Mouse (Mus musculus): ENCODE measurements around the gene AI854703.

AI854703 gene

DNA sequence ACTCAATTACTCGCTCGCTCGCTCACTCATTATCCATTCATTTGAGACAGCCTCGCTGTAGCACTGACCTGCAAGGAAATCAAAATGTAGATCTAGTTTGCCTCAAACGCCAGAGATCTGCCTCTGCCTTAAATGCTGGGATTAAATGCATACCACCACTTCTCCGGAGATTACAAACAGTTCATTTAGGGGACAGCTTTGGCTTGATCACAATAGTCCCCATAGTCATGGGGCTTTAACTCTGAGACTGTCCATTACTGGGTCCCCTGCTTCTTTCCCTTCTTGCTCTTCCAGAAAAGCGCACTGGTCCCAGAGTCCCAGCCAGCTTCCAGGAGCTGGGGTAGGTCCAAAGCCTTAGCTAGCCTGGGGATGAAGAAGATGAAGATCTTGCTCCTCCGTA is at the start of gene AI854703:
Gene AI854703, plus strand, starts transcription at position 301 of the 400 bp plus-strand sequence.
- DNase-seq (ENCODE audit: low spot score): no peak

DNA sequence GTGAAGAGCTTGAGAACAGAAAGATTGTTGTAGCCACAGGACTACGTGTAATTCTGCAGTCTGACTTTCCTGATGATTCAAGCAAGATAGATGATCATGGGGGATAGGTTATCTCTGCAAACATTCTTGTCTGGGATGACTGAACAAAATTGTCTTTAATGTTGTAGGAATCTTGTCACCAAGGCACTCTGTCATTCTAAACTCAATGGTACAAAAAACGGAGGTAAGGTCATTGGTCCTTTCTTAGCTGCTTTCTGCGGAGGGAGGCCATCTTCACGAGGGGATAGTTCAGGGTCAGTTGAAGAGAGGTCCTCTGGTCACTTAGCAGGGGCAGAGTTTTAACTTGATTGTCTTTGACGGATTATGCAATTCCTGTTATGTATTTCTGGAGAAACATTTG is 47.8 kb upstream of the AI854703 start:
- no peak for DNase-seq (ENCODE audit: low spot score)

GRCm38 (mm10) chr6:48579215-48579648 is 47.3 kb upstream of the AI854703 start:
- DNase-seq (ENCODE audit: low spot score): no peak

DNA sequence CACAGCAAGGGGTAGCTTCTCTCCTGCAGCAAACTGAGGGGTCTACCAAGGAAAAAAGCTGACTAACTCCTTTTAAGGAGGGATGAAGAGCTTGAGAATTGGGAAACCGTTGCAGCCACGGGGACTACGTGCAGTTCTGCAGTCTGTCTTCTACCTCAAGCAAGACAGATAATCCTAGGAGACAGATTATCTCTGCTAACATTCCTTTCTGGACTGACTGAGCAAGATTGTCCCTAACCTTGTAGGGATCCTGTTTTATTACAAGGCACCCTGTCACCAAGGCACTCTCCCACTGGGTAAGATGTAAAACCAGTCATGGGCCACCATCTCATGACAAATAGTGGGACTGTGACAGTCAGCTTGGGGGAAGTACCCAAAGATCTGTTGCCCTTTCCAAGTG is 45.3 kb upstream of the AI854703 start:
- DNase-seq (ENCODE audit: low spot score): no peak

DNA sequence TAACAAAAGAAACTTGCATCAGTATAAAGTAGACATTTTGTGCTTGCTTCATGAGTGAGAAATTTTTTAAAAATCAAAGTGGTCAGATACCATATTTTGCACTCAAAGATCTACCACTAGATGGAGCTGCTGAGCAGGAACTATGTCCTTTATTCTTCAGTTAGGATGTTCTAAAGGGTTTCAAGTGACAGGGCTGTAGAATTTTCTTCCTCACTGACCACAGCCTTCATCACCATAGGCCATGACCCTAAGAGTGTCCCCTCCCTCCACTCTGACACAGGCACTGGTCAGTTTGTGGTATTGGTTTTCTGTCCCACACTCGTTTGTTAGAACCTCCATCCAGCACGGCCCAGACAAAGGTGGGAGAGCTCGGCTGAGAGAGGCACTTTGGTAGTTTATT is 44.5 kb upstream of the AI854703 start:
- DNase-seq (ENCODE audit: low spot score): no peak

DNA sequence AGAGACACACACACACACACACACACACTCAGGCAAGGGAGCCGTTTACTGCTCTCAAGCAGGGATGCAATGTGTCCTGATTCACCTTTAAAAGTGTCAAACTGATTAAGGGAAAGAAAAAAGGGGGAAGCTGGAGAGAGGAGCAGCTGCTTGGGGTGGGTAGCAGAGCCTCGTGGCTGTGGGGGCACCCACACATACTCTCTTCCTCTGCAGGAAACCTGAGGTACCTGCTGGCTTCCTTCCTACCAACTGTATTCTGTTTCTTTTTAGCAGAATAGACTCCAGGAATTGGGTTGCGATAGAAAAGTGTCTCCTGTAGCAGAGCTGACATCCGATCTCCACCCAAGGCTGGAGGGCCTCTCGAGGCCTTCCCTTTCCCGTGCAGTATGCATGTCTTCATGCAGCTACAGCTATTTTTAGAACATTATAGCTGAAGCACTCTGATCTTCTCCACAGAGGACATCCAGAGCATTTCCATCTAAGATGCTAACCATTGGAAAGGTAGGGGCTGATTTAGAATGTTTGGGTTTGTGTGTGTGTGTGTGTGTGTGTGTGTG is 37.3 kb upstream of the AI854703 start, which contains the start of gene Gm45021:
Gene Gm45021, plus strand, starts transcription at position 417 of the 557 bp plus-strand sequence.
- DNase-seq (ENCODE audit: low spot score): no peak

GRCm38 (mm10) chr6:48591221-48591845 is 35.2 kb upstream of the AI854703 start:
- no peak for DNase-seq (ENCODE audit: low spot score)

- DNase-seq (ENCODE audit: low spot score): no peak
Measured at GRCm38 (mm10) chr6:48591871-48592270, 34.7 kb upstream of the AI854703 start.

GRCm38 (mm10) chr6:48593158-48594042 is 33.2 kb upstream of the AI854703 start, which contains the start of the genes Repin1 and Gm44965:
Gene Repin1 (plus strand): TSS chr6:48593883.
Gene Gm44965 (plus strand): TSS chr6:48593941.
- peak; percentile 75 for DNase-seq (ENCODE audit: low spot score)

DNA sequence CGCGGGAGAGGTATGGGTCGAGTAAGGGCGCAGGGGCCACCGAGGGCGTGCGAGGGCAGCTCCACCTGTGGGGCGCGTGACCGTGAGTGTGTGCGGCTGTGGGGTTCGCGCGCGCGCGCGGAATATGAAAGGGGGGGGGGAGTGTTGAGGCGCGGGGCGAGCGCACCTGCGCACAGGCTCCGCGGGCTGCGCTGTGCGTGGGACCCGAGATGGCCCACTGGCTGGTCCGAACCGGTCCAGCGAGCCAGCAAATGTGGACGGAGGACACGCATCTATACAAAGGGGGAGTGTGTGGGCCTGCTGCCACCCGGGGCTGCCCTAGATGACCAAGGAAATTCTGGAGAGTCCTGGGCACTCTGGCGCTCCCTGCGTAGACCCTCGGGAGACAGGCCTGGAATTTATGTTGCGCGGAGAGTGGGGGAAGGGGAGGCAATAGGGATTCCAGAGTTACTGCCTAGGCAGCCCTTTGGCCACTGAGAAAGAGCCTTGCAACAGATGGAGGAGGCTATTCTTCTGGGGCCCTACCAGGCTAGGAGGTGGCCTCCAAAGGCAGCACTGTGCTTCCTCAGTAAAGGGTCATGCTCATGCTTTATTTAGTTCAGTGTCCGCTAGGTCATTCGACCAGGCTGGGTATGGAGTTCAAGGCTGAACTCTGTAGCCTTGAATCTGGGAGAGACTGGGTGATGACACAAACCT is 32.4 kb upstream of the AI854703 start:
- no peak for DNase-seq (ENCODE audit: low spot score)

- no peak for DNase-seq (ENCODE audit: low spot score)
Measured at GRCm38 (mm10) chr6:48595278-48595677, 31.3 kb upstream of the AI854703 start.

GRCm38 (mm10) chr6:48596545-48597232 is 29.9 kb upstream of the AI854703 start:
- no peak for DNase-seq (ENCODE audit: low spot score)

DNA sequence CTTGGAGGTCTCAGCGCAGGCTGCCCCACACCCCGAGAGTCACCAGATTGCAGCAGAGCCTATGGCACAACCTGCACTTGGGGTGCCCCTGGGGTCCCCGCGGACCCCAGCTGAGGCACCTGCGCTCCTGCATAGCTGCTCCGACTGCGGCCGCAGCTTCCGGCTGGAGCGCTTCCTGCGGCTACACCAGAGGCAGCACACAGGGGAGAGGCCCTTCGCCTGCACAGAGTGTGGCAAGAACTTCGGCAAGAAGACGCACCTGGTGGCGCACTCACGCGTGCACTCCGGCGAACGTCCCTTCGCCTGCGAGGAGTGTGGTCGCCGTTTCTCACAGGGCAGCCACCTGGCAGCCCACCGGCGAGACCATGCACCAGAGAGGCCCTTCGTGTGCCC is 29.3 kb upstream of the AI854703 start:
- DNase-seq (ENCODE audit: low spot score): no peak

DNA sequence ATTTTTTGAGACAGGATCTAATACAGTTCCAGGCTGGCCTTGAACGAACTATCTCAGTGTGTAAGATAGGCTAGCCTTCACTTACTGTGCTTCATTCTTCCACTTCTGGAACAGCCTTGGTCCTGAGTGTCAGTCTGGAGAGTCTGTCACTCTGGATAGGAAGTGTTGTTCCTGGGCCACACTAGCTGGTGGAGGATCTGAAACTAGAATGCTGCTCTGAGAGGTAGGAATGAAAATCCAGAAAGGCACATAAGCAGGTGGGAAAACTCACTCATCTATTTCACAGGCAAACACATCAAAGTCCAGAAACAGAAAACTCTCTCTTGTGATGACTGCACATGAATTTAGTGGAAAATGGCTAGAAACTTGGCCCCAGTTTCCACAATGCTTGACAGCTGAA is 26.0 kb upstream of the AI854703 start:
- no peak for DNase-seq (ENCODE audit: low spot score)

- DNase-seq (ENCODE audit: low spot score): peak; percentile 85
Measured at GRCm38 (mm10) chr6:48601271-48602079, 25.1 kb upstream of the AI854703 start, which contains the start of gene Zfp775. Gene Zfp775 (plus strand): TSS chr6:48602063.

DNA sequence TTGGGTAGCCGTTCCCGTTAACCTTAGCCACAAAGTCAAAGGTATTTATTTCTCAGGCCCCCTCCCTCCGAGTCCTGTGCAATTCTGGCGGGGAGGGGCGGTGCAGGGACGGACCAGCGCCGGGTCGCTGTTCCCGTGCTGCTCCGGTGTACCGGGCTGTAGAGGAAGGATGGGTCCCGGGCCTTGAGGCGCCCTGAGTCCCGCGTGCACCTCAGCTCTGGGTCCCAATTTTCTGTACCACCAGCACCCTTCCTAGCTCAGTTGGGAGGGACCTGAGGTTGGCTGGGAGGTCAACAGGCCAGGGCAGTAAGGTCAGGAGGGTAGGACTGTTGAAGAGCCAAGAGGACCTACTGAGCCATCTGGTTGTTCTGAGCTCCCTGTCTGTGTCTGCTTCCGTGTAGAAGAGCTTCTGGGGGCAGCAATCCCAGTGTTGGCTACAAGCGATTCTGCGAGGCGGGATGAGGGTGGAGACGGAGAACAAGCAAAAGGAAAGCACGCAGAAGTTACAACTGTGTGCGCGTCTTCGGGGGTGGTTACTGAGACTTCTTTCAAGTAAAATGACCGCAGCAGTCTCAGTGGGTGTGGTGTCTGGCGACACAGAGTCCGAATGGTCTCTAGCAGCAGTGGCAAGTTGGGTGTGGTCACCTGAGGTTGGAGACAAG is 24.4 kb upstream of the AI854703 start:
- no peak for DNase-seq (ENCODE audit: low spot score)

- DNase-seq (ENCODE audit: low spot score): no peak
Measured at GRCm38 (mm10) chr6:48608124-48608523, 18.4 kb upstream of the AI854703 start.

- no peak for DNase-seq (ENCODE audit: low spot score)
Measured at GRCm38 (mm10) chr6:48609512-48609911, 17.1 kb upstream of the AI854703 start.

DNA sequence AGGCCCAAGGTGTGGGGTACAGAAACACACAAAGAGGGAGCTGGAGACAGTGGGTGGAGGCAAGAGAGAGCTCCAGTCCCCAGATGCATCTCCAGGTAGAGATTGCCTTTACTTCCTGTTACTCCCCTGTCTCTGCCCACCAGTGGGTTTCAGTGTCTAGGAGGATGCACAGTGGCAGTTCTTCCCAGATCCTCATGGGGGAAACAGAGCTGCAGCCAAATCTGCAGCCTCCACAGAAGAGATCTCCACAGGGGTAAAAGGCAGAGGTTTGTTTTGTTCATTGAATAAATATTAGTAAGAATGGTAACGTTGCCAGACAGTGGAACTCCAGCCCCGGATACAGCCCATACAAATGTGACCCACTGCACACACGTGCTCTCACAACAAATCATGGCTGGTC is 15.9 kb upstream of the AI854703 start:
- no peak for DNase-seq (ENCODE audit: low spot score)

- no peak for DNase-seq (ENCODE audit: low spot score)
Measured at GRCm38 (mm10) chr6:48613464-48613863, 13.1 kb upstream of the AI854703 start.
